Mouse (Mus musculus): ENCODE results near the gene Slc35f1.

Gene Slc35f1

DNA sequence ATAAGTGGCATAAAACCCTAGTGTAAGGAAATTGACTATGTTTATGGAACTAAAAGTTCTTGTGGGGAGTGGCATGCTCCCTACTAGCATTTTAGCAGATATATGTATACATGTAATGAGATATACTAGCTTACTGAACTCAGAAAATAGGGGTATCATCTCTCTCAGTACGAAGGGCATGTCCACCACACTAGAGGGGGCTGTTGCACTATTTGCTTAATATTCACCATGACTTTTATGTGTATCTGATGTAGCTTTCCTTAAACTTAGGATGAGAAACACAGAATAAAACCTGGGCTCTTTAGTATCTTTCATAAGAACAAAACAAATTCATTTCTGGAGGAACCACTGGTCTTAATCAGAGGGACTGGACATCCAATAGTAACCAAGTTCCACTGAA is 397.5 kb downstream of the Slc35f1 start:
- in situ Hi-C loops (cut with MboI; ENCODE audit: low sequenced_read_pairs): no loop called here

- in situ Hi-C loops (cut with MboI; ENCODE audit: low sequenced_read_pairs): no loop called here
Measured at GRCm38 (mm10) chr10:53091525-53091924, 401.2 kb downstream of the Slc35f1 start.

- in situ Hi-C loops (cut with MboI; ENCODE audit: low sequenced_read_pairs): no loop called here
Measured at GRCm38 (mm10) chr10:53096446-53096845, 406.1 kb downstream of the Slc35f1 start.

DNA sequence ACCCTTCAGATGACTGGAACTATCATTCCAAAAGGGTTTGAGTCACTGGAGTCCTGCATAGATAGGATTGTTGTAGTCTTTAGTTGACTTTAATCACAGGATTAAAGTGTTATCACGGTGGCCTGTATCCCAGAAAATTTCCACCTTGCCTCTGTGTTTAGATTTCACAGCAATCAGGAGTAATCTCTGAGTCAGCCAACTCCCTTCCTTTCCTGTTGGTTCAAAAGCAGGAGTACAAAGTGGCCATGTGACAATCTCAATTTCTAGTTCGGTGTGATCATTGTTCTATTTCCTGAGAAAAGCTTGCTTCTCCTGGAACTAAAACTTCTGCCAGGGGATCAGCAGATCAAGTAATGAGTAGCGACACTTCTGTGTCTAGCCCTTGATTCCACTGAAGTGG is 410.5 kb downstream of the Slc35f1 start:
- in situ Hi-C loops (cut with MboI; ENCODE audit: low sequenced_read_pairs): loop anchor here (25.0 kb wide), 1 partner anchor 236 kb away; the partner anchor contains the start of gene Pln

GRCm38 (mm10) chr10:53101412-53101811 is 411.1 kb downstream of the Slc35f1 start:
- in situ Hi-C loops (cut with MboI; ENCODE audit: low sequenced_read_pairs): loop anchor here (25.0 kb wide), 1 partner anchor 236 kb away; the partner anchor contains the start of gene Pln

DNA sequence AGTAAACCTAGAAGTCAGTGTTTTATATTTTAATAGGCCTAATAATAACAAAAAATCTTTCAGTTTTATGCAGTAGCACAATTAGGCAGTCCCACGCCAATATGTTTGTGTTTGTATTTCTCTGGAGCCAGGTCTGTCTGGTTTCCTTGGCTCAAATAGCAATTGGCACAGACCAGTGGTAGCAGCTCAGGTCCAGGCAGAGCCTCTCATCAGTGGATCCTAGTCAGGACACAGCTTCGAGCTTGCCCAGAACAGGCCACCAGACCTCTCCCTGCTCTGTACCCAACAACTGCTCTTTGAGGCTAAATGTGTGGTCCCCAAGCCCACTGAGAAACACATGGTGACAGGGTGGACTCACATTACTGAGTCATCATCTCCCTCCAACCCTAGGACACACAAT is 412.1 kb downstream of the Slc35f1 start:
- in situ Hi-C loops (cut with MboI; ENCODE audit: low sequenced_read_pairs): loop anchor here (25.0 kb wide), 1 partner anchor 235 kb away; the partner anchor contains the start of gene Pln

GRCm38 (mm10) chr10:53115028-53115427 is 424.7 kb downstream of the Slc35f1 start:
- in situ Hi-C loops (cut with MboI; ENCODE audit: low sequenced_read_pairs): loop anchor here (25.0 kb wide), 1 partner anchor 222 kb away; the partner anchor contains the start of gene Pln

DNA sequence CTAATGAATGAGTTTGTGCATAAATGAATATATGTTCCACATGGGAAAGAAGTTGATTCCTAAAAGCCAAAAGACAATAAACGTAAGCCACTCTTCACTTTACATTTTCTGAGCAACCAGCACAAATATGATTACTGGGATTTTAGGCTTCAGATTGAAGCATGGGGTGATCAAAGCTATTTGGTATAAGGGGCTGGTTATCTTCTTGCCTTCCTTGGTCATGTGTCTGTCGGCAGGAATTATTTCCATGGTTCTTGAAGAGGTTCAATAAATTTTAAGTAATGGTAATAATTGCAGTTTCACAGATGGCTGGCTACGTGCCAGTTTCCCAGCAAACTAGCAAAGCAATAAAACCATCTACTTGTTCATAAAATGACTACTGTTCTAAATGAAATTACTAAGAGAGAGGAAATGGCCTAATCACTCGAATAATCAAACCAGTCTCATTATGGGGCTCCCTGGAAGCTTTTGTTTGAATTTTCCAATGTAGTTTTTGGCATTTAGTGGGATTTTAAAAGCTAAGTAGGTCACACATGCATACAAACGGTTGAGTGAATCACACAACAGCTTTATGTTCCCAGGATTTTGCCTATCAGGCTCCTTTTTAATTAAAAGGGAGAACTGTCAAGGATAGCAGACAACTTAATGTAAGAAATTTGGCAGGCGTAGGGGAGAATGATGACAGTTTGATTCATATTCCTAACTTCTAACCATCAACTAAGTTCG is 425.5 kb downstream of the Slc35f1 start:
- in situ Hi-C loops (cut with MboI; ENCODE audit: low sequenced_read_pairs): loop anchor here (25.0 kb wide), 1 partner anchor 221 kb away; the partner anchor contains the start of gene Pln

DNA sequence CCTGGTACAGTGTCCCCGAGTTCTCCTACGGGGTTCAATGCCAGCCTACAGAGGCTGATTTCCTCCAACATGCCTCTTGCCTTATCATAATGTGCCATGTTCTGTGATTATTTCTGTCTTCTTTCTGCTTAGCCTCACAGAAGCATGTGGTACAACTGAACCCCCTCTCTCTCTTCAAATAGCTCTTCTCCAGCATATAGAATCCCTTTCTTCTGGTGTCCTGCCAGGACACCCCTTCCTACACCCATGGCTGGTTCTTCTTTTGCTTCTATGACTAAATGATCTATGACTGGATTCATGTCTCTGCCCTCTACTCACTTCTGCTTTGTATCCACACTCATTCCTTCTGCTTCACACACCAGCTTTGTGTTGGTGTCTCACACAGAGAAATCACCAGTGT is 430.3 kb downstream of the Slc35f1 start:
- in situ Hi-C loops (cut with MboI; ENCODE audit: low sequenced_read_pairs): loop anchor here (25.0 kb wide), 1 partner anchor 217 kb away; the partner anchor contains the start of gene Pln

DNA sequence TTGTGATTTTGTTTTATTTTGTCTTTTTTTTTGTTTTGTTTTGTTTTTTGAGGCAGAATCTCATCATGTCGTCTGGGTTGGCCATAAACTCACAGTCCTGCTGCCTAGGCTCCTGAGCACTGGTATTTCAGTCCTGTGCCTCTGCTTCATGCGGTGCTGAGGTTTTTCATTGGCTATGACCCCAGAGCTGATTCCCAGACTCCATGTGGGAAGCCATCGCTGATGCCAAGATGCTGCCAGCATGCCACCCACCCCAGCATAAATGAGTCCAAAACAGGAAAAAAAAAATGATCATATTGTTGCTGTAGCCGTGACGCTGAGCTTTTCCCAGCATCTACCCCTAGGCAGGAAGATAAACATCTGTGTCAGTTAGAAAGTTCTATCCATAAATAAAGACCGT is 434.0 kb downstream of the Slc35f1 start:
- in situ Hi-C loops (cut with MboI; ENCODE audit: low sequenced_read_pairs): loop anchor here (25.0 kb wide), 1 partner anchor 213 kb away; the partner anchor contains the start of gene Pln

- in situ Hi-C loops (cut with MboI; ENCODE audit: low sequenced_read_pairs): no loop called here
Measured at GRCm38 (mm10) chr10:53132707-53133106, 442.4 kb downstream of the Slc35f1 start.

- in situ Hi-C loops (cut with MboI; ENCODE audit: low sequenced_read_pairs): no loop called here
Measured at GRCm38 (mm10) chr10:53150321-53150720, 460.0 kb downstream of the Slc35f1 start.

GRCm38 (mm10) chr10:53150916-53151315 is 460.6 kb downstream of the Slc35f1 start:
- in situ Hi-C loops (cut with MboI; ENCODE audit: low sequenced_read_pairs): no loop called here

- in situ Hi-C loops (cut with MboI; ENCODE audit: low sequenced_read_pairs): no loop called here
Measured at GRCm38 (mm10) chr10:53156374-53156773, 466.0 kb downstream of the Slc35f1 start.

DNA sequence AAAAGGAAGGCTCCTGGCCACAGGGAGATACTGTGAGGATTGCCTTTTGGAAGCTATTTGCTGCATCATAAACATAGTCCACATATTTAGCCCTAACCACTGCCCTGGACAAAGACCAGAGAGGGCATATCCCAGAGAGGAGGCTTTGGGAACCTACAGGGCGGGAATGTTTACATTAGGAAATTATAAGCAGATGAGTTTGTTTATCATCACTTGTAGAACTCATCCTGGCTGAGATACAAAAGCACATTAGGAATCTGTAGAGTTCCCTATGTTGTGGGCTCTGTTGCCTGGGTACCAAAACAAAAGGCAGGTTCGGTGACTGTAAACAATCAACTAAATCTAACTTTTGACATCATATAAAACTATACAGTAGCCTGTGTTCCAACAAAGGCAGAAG is 467.4 kb downstream of the Slc35f1 start:
- in situ Hi-C loops (cut with MboI; ENCODE audit: low sequenced_read_pairs): no loop called here

Measured in CH12F3 (cell line).